8 mouse cellular contexts compared by ENCODE assay signal in the genomic region with DNA sequence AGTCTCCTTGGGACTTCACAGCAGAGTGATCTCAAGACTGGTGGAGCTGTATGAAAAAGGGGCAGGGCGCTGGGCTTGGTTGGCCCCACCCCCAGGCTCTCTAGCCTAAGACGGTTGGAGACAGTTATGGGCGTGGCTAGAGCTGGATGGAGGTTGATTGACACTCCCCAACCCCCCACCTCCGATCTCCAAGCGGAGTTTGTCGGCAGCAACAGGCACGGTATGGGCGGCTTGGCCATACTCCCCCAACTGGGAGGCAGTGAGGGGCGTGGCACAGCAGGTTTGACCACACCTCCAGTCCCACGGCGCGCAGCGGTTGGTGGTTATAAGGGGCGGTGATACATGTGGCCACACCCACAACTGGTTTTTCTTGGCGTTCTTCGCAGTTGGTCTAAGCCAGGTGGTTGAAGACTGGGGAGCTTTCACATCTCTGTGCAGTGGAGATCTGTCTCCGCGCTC.
A peak's percentile ranks its signal among the peaks of the same experiment; 100 is the strongest.
DNase-seq lines count a peak whose midpoint lies in the region; ATAC-seq lines count a peak whose summit lies in the region.

No protein-coding gene starts in this region.

- 5% methylated on average over 18 of the region's 18 CpGs for WGBS in liver, embryonic 13.5 days (ENCODE audit: insufficient replicate concordance)
- WGBS in stomach, embryonic 16.5 days: 5% methylated on average over 18 of the region's 18 CpGs

- peak; percentile 79 to 84 for DNase-seq in cerebellum, postnatal 10 days
- no peak for DNase-seq in cerebellum, adult 11-12 months
- peak; percentile 69 for DNase-seq in gastrocnemius, postnatal 36 days
- DNase-seq in kidney, adult 11 months: peak; percentile 77
- peak; percentile 98 for DNase-seq in liver, embryonic 13.5 days
- DNase-seq in natural killer cell, adult 2 months (ENCODE audit: low spot score in 2 of 2): peak; percentile 74 to 78

- H3K4me2 ChIP-seq in liver, embryonic 13.5 days: peak overlapping the region; percentile 49
- H3K4me2 ChIP-seq in stomach, embryonic 16.5 days (ENCODE audit: low read depth, low read length): peak overlapping the region; percentile 59

- no peaks in the 10 kb centered on the region for H3K36me3 ChIP-seq in liver, embryonic 13.5 days
- no peaks in the 10 kb centered on the region for H3K36me3 ChIP-seq in stomach, embryonic 16.5 days (ENCODE audit: control insufficient read depth, insufficient read depth, low read length)

- H3K4me3 ChIP-seq in liver, embryonic 13.5 days (replicated peaks): peak overlapping the region; percentile 20
- peak overlapping the region; percentile 32 for H3K4me3 ChIP-seq in stomach, embryonic 16.5 days (replicated peaks; ENCODE audit: low read length)

- H3K9me3 ChIP-seq in liver, embryonic 13.5 days (replicated peaks): no peaks in the 10 kb centered on the region
- 0 out of 2 replicates have a peak, but pooled peaks cover 4% of the 10 kb centered on the region for H3K9me3 ChIP-seq in stomach, embryonic 16.5 days (replicated peaks; ENCODE audit: control insufficient read depth, low read length)

- peaks cover 3% of the 10 kb centered on the region; the same call in 1 of the 2 replicates for H3K27me3 ChIP-seq in liver, embryonic 13.5 days
- H3K27me3 ChIP-seq in stomach, embryonic 16.5 days (ENCODE audit: control insufficient read depth, insufficient read depth, low read length): peaks cover 8% of the 10 kb centered on the region; the same call in 1 of the 2 replicates

- no peak overlapping the region for H3K27ac ChIP-seq in liver, embryonic 13.5 days
- H3K27ac ChIP-seq in stomach, embryonic 16.5 days (ENCODE audit: low read length): no peak overlapping the region

- no peak overlapping the region for H3K9ac ChIP-seq in liver, embryonic 13.5 days
- H3K9ac ChIP-seq in stomach, embryonic 16.5 days (ENCODE audit: low read length): no peak overlapping the region

- intact Hi-C loops in gastrocnemius, postnatal 36 days (cut with DNase I): no loop called here

- ATAC-seq in common myeloid progenitor, adult 5-6 weeks (replicated peaks; ENCODE audit: low read depth, poor library complexity, severe bottlenecking): peak; percentile 92
- ATAC-seq in liver, embryonic 13.5 days (ENCODE audit: low read depth): peak; percentile 88
- ATAC-seq in stomach, embryonic 16.5 days (ENCODE audit: insufficient read depth, low FRiP score): peak; percentile 91

- H3K4me1 ChIP-seq in liver, embryonic 13.5 days (replicated peaks): peaks cover 23% of the 10 kb centered on the region
- H3K4me1 ChIP-seq in stomach, embryonic 16.5 days (ENCODE audit: control insufficient read depth, insufficient read depth, low read length): peaks cover 7% of the 10 kb centered on the region
